Mouse (Mus musculus) frontal cortex, adult (tissue): ENCODE data around the gene Rnf26.

Source experiments
- ATAC-seq: cut with Nextera tagmentation; 2 replicates; pipeline ENCODE4 v1.9.2; 2017; ENCODE audit warnings: mild to moderate bottlenecking, moderate library complexity, mixed read lengths; ENCODE audit not compliant: low TSS enrichment

Gene Rnf26

GRCm38 (mm10) chr9:44093612-44094503 lies 19.5 kb downstream of the Rnf26 start:
- ATAC-seq = peak; percentile 47

DNA sequence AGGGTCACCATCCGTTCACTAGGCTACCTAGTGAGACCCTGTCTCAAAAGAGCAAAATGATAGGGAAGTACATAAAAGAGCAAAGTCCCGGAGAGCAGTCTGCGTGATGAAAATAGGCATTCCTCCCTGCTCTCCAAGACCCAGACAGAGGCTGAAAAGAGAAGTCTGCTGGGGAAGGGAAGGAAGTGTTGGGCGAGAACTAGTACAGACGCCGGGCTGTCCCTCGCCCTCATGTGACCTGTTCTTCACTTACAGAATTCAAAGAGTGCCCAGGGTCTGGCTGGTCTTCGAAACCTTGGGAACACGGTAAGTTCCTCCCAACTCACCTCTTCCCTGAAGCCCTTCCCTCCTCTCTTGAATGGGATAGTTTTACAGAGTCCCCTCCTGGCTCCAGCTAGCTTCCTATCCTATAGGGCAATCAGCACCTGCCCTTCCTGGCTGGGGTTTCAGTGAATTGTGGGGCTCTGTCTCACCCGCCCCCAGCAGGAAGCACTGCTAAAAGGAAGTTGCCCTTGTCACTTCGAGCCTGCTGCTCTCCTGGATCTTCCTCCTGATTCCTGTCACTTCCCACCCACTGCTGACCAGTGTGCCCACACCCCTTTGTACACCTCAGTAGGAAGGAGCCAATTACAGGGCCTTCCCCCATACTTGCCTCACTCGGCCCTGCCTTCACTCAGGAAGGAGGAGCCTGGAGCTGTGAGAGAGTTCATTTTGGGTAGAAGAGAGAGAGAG lies 24.3 kb downstream of the Rnf26 start:
- no peak for ATAC-seq

- peak; percentile 36 for ATAC-seq
Measured at GRCm38 (mm10) chr9:44087761-44088455, 25.4 kb downstream of the Rnf26 start.

GRCm38 (mm10) chr9:44086960-44087359 lies 26.4 kb downstream of the Rnf26 start:
- no peak for ATAC-seq

GRCm38 (mm10) chr9:44085741-44086665 lies 27.3 kb downstream of the Rnf26 start:
- ATAC-seq = peak; percentile 6; the same call in 1 of the 2 replicates

GRCm38 (mm10) chr9:44085276-44085675 lies 28.0 kb downstream of the Rnf26 start:
- ATAC-seq = no peak

- ATAC-seq = peak; percentile 10; the same call in 1 of the 2 replicates
Measured at GRCm38 (mm10) chr9:44084659-44085229, 28.6 kb downstream of the Rnf26 start.

GRCm38 (mm10) chr9:44084236-44084635 lies 29.1 kb downstream of the Rnf26 start:
- ATAC-seq = no peak

GRCm38 (mm10) chr9:44083392-44084121 lies 29.8 kb downstream of the Rnf26 start:
- ATAC-seq = peak; percentile 18

DNA sequence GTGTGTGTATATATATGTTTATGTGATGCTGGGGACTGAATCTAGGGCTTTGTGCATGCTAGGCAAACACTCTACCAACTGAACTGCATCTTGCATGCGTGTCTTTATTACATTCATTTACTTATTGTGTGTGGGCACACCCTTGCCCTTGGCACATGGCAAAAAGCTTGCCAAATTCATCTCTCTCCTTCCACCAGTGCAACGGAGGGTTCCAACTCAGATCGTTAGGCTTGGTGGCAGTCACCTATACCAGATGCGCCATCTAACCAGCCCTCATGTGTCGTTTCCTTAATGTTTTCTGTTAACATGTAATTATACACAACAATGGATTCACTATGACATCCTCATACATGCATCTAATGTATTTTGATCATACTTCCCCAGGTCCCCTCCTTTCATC lies 31.1 kb downstream of the Rnf26 start:
- no peak for ATAC-seq

DNA sequence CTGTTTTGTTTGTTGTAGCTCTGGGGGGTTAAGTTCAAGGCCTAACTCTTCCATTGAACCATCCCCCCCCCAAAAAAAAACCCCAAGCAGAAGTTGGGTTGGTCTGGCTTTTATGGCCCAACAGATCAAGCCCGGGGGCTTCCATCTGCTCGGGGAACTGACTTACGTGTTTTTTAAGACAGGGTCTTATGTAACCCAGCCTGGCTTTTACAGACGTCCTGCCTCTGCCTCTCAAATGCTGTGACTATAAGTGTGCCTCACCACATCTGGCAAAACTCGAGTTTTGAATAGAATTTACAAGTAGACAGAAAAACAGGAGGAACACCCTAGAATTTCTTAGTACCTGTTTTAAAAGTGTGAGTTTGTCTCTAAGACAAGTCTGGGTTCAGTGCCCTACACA lies 31.7 kb downstream of the Rnf26 start:
- ATAC-seq = no peak

DNA sequence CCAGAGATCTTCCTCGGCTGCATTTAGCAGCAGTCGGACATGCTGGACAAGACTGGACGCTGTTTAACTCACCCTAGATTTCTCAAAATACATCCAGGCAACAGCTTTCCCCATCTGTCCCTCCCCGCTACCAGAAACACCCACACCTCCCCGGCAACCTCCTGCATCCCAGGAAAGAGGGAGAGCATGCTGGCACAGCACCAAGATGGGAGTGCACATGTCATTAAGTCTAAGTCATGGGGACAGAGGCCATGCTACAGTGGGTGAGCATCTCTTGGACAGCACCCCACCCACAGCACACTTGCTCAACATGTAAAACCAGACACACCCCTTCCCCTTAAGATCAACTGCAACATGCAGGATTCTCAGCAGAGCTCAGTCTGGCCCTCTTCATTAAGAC lies 32.4 kb downstream of the Rnf26 start:
- no peak for ATAC-seq

DNA sequence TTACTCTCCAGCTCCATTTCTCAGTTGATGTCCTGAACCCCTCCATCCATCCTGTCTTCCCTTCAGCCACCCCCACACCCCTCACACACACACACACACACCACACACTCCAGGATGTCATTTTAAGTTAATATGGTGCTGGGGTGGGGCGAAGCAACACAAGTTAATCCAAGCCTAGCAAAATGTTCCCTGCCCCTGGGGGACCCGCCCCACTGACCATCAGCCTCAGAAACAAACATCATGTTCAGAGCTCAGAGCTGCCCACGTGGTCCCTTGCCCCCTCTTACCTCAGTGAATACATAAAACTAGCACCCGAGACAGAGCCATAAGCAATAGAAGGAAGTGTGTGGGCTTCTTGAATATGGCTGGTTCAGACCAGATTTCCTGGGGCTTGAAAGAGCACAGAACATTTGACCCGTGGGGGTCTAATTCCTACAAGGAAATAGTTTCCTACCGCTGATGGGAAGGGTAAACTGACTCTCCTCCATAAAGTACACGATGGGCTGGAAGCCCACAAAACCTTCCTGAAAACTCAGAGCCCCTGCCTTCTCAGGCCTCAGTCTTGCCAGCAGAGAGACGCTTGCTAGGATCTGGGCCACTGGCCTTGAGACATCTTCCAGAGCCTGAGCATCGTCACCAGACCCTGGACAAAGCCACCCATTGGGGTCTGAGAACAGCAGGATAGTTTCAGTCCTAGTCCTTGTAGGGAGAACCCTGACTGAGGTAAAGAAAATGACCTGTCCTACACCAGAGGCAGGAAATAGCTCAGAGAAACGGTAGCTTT lies 33.1 kb downstream of the Rnf26 start:
- no peak for ATAC-seq

DNA sequence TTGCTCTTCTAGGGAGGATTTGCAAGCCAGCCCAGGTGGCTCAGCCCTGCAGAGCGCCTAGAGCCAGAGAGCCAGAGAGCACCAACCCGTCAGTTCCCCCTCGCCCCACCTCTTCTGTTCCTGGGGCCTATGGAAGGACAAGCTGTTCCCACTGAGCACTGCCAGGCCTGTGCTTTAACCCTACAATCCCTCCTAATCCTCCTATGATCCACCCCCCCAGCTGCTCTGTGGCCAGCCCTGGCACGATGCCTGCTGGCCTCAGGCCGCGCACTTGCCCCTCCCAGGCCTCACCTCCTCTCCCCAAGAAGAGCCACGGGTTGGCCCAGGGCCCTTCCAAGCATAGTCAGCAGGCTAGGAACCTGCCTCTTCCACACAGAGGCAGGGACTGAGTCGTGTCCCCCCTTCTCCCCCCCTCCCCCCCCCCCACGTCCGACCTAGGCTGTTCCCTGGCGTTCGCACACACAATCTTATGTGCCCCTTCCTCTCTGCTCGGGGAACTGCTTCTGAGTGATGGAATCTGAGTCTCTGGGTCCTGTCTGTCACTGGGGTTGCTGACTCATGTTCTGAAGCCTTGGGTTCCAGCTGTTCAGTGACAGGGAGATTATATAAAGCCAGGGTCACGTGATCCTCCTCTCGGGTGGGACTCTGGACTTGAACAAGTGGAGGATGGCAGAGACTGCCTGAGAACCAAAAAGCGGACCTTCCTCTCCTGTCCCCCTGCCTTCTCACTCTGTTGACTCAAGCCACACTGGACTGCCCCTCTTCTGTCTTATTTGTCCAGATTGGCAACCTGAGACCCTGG lies 34.2 kb downstream of the Rnf26 start:
- no peak for ATAC-seq

DNA sequence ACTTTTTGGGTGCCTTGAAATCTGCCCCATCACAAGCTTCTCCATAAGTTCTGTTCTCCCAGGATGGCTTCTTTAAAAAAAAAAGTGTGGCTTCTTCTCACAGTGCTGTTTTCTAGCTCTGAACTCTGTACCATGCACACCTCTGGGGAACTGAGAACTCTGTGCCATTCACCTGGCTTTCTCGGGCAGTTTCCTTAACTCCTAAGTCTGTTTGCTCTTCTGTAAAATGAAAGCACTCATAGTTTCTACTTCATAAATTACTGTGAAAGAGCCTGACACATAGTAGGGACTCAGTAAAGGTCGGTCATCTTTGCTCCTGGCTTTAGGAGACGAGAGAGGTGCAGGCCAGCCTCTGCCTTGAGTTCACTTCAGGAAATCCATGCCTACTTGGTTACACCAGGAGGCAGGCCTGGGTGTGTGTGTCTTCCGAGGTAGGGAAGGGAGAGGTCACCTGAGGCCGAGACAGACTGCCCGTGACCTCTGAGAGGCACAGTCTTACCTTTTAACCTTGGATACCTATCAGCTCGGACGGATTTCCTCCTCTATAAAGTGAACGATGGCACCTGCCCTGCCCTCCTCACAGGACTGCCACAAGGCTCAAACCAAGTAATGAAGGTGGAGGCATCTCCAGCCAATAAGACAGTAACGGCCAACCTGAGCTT lies 35.0 kb downstream of the Rnf26 start:
- ATAC-seq = no peak

DNA sequence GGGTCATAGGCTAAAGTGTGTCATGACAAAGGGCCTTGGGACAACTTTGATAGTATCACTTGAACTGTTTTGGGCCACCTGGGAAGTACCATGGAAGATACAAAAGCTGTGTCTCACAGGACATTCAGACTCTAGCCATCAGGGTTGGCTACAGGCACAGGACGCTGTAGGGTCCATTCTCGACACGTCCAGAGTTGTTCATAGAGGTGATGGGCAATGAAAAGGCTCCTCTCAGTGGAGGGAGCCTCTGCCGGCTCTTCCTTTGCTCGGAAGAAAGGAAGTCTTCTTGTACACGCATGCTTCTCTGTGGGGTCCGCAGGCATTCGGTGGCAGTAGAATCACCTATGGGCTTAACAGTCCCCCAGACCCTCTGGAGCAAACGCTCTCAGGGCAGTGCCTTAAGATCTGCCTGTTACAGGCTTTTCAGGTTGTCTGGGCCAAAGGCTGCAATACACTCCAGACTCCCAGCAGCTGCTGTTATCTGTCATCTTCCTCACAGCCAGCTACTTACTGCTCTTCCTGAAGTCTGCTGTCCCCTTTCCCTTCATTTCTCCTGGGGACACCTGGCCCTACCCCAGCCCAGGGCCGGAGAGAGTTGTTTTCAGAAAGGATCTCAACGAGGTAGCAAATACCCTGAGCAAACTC lies 35.9 kb downstream of the Rnf26 start:
- ATAC-seq = no peak

DNA sequence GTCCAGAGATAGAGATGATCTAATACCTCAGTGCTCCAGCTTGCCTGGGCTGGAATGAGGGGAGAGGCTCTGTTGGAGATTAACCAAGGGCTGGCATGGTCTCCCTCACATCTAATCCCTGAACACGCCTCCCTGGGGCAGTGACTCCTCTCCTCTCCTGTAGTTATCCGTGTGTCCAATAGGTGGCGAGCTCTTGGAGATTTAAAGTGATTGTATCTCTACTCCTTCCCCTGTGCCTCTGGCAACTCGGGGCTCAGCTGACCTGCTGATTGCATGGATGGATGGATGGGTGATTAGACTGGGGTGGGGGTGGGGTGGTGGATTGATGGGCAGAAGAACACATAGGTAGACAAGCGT lies 36.6 kb downstream of the Rnf26 start:
- peak; percentile 36; the same call in 1 of the 2 replicates for ATAC-seq
